Comparison of ENCODE assay signal across 8 mouse cellular contexts in the genomic region with DNA sequence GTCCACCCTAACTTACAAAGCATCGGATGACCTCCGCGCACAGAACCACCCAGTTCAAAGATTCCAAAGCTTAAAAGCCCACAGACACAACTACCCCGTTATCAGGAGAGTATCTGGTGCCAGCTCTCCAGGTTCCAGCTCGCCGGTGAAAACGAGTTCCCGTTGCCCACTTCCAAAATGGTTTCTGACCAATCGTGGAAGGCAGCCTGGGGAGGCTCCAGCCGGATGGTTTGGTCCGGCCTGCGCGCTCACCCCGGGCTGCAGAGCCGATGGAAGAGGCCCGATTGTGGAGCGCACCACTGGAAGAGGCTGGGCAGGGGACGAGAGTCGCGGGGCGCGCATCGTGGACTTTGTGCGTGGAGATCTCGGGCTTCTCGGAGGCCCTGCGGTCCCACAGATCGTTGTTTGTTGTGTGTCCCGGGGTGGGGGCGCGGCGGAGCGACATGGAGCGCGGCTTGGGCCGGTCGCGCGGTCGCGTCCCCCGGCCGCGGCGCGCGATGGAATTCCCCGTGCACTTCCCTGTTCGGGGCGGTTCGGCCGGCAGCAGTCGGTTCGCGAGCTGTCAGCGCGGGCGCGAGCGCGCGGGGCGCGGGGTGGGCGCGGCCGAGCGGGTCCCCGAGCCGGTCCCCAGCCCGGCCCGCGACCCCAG. TPM values are rescaled to one million over a fixed set of nuclear protein-coding genes. Genes with fewer than 3 reads are reported as not detected.
DNase-seq lines count a peak whose midpoint lies in the region; ATAC-seq and TF ChIP-seq lines count a peak whose summit lies in the region.

A gene (plus strand): TSS at position 275 of the 649 bp plus-strand sequence.

- H3K4me1 ChIP-seq in ES-E14 (ENCODE audit: control insufficient read depth in 2 of 2, insufficient read depth in 2 of 2, low read length in 2 of 2, poor library complexity in 1 of 2), result peaks cover 4 to 16% of the 10 kb centered on the region in 2 experiments; a peak in 2 of 4 replicates
- H3K4me1 ChIP-seq in forebrain, embryonic 15.5 days, result peaks cover 48% of the 10 kb centered on the region
- H3K4me1 ChIP-seq in lung, adult 2 months (ENCODE audit: control insufficient read depth, insufficient read depth, low read length), result peaks cover 22% of the 10 kb centered on the region

- no peak for TF ChIP-seq CTCF in lung, adult 2 months (IDR thresholded peaks at IDR 0.05; ENCODE audit: insufficient read depth, low read length)

- no peaks in the 10 kb centered on the region; the same call in 1 of the 2 replicates for H3K36me3 ChIP-seq in ES-E14 (ENCODE audit: control insufficient read depth, insufficient read depth, low read length, poor library complexity, severe bottlenecking)
- H3K36me3 ChIP-seq in forebrain, embryonic 15.5 days, result no peaks in the 10 kb centered on the region

- H3K9ac ChIP-seq in ES-E14 (ENCODE audit: insufficient read depth, low read depth, low read length, poor library complexity, severe bottlenecking), result peak within 1 kb of the TSS; percentile 98
- H3K9ac ChIP-seq in forebrain, embryonic 15.5 days (replicated peaks), result peak within 1 kb of the TSS; percentile 95

- peak within 1 kb of the TSS; percentile 79 for H3K27ac ChIP-seq in ES-E14 (ENCODE audit: insufficient read depth, low read depth, low read length, poor library complexity, severe bottlenecking)
- H3K27ac ChIP-seq in forebrain, embryonic 15.5 days (replicated peaks), result peak within 1 kb of the TSS; percentile 95

- intact Hi-C loops in heart, postnatal 25 days (cut with DNase I), result loop anchor here (2.0 kb wide), 1 partner anchor 32 kb away; no protein-coding TSS in a partner anchor

- DNase-seq in ES-E14 (ENCODE audit: low read depth, low spot score), result peak; percentile 78
- peak; percentile 91 for DNase-seq in cerebellum, adult 11-12 months
- peak; percentile 87 for DNase-seq in heart, postnatal 25 days (ENCODE audit: low spot score)
- peak; percentile 92 to 94 for DNase-seq in layer of hippocampus, adult 18-20 months (ENCODE audit: low spot score in 2 of 2)
- peak; percentile 87 for DNase-seq in lung, adult 2 months
- peak; percentile 79 to 83 for DNase-seq in thymus, adult 18-20 months

- peak; percentile 91 for ATAC-seq in forebrain, embryonic 15.5 days (replicated peaks)
- peak; percentile 80 for ATAC-seq in neutrophil, adult 5-6 weeks (ENCODE audit: extremely low read depth, insufficient number of reproducible peaks, low FRiP score, poor library complexity, severe bottlenecking)

- TF ChIP-seq POLR2A in lung, adult 2 months (IDR thresholded peaks at IDR 0.05; ENCODE audit: borderline replicate concordance, extremely low read depth, low read depth, low read length), result peak; percentile 61; the same call in 1 of the 2 replicates

- in situ Hi-C loops in ES-E14 (cut with MboI; ENCODE audit: low sequenced_read_pairs in 2 of 2, unreplicated experiment in 2 of 2), result no loop called here

- H3K4me3 ChIP-seq in ES-E14 (ENCODE audit: insufficient read depth in 1 of 2, low read depth in 1 of 2, low read length in 2 of 2, poor library complexity in 1 of 2, severe bottlenecking in 1 of 2), result peak within 1 kb of the TSS; percentile 82 to 95
- H3K4me3 ChIP-seq in forebrain, embryonic 15.5 days, result peak within 1 kb of the TSS; percentile 76
- peak within 1 kb of the TSS; percentile 89 for H3K4me3 ChIP-seq in lung, adult 2 months (replicated peaks; ENCODE audit: extremely low read depth, low read depth, low read length)

- no peaks in the 10 kb centered on the region for H3K27me3 ChIP-seq in forebrain, embryonic 15.5 days

- peak within 1 kb of the TSS; percentile 71 for H3K4me2 ChIP-seq in forebrain, embryonic 15.5 days (replicated peaks)

- H3K9me3 ChIP-seq in ES-E14 (ENCODE audit: control insufficient read depth, insufficient read depth, low read depth, low read length), result no peaks in the 10 kb centered on the region
- H3K9me3 ChIP-seq in forebrain, embryonic 15.5 days, result no peaks in the 10 kb centered on the region

- under 1% methylated on average over 42 of the region's 73 CpGs for WGBS in forebrain, embryonic 15.5 days
- under 1% methylated on average over 70 of the region's 73 CpGs for WGBS in lung, adult 2 months

TF ChIP-seq in ES-E14, 5 proteins besides CTCF, POLR2A, EP300 and RAD21:
- TF ChIP-seq MAFK (IDR thresholded peaks at IDR 0.05; ENCODE audit: insufficient read depth, low read depth, low read length) (no peak), HCFC1 (IDR thresholded peaks at IDR 0.05; ENCODE audit: borderline replicate concordance, insufficient read depth, low read length) (peak; percentile 79; the same call in 1 of the 2 replicates)

RNA-seq across cellular contexts. Expression of the gene that starts here (rescaled TPM):
- 62.4 and 66.4 TPM in 2 replicates for total RNA-seq in ES-E14 (2012; rRNA removed)
- 31.4 and 32.8 TPM in 2 replicates for polyA plus RNA-seq in forebrain, embryonic 15.5 days (2015; fragmentation: Nextera tagmentation; extraction: Ambion mirVana)
- 10 to 100 TPM; 31.3 to 35.2 TPM for total RNA-seq in heart, postnatal 25 days (2021)
- 10 to 100 TPM; 44.5 to 48.1 TPM for total RNA-seq in layer of hippocampus, adult 18-20 months (2021)
- polyA plus RNA-seq in lung, adult 2 months (2012; rRNA removed), result 92.1 and 104 TPM in 2 replicates
- total RNA-seq in neutrophil, adult 5-6 weeks (2017), result 309 and 325 TPM in 2 replicates

Comparison
In these comparisons a context has a peak if more than half of its experiments do, and no peak if none do; other contexts are left out.
1. Peak in every context shown above with its lines: DNase-seq, ATAC-seq, H3K4me3 ChIP-seq and H3K27ac ChIP-seq.